Mouse (Mus musculus) hindbrain, postnatal 0 days (tissue): ENCODE measurements at regions not wholly inside any gene's neighbourhood (a gene's known extent, or its start where the extent isn't known, plus 50 kb on each side); places are given as distances from the start of the nearest gene placed in this dataset.

ENCODE experiments used
- ATAC-seq: fragments of 200-750 bp; cut with Nextera tagmentation; 2 replicates; pipeline ENCODE4 v1.8.0; 2017; ENCODE audit warnings: mild to moderate bottlenecking, moderate TSS enrichment, moderate library complexity
- DNase-seq: peaks from one replicate; pipeline ENCODE4 v3.0.0-alpha.2; 2015; ENCODE audit warnings: low spot score
- H3K27ac ChIP-seq: fragments of 300-500 bp; sonication (generic); 2 replicates; pipeline ENCODE4 v1.5.1; 2014; ENCODE audit warnings: mild to moderate bottlenecking
- H3K27me3 ChIP-seq: fragments of 300-500 bp; sonication (generic); 2 replicates; pipeline ENCODE4 v1.6.1; 2014; ENCODE audit warnings: low read length, mixed read lengths; ENCODE audit not compliant: insufficient read depth
- H3K36me3 ChIP-seq: fragments of 300-500 bp; sonication (generic); 2 replicates; pipeline ENCODE4 v1.6.1; 2014; ENCODE audit warnings: low read length, mixed read lengths; ENCODE audit not compliant: insufficient read depth
- H3K4me1 ChIP-seq: fragments of 300-500 bp; sonication (generic); 2 replicates; pipeline ENCODE4 v1.6.1; 2014; ENCODE audit warnings: antibody characterized with exemption, low read length, mixed read lengths; ENCODE audit not compliant: insufficient read depth
- H3K4me2 ChIP-seq: fragments of 300-500 bp; sonication (generic); 2 replicates; pipeline ENCODE4 v1.6.1; 2014; ENCODE audit warnings: low read depth, mild to moderate bottlenecking, low read length, moderate library complexity, mixed read lengths
- H3K4me3 ChIP-seq: fragments of 300-500 bp; sonication (generic); 2 replicates; pipeline ENCODE4 v1.5.1; 2014; ENCODE audit warnings: low read length
- H3K9ac ChIP-seq: fragments of 300-500 bp; sonication (generic); replicated peaks from 2 replicates; pipeline ENCODE4 v1.6.1; 2014; ENCODE audit warnings: mild to moderate bottlenecking, low read length, moderate library complexity, mixed read lengths
- H3K9me3 ChIP-seq: fragments of 300-500 bp; sonication (generic); 2 replicates; pipeline ENCODE4 v1.6.1; 2016; ENCODE audit warnings: low read length, mixed read lengths
- CTCF ChIP-seq: IDR thresholded peaks from 2 replicates; pipeline ENCODE4 v1.5.1; 2016; ENCODE audit warnings: antibody characterized with exemption, control low read depth, low read depth
- WGBS: fragments of 180-500 bp; shearing (Covaris S2); extraction: QIAGEN DNeasy Blood & Tissue Kit; methylation state at CpG from one replicate; pipeline ENCODE4 v1.1.7; 2014; 5-methylcytosine and 5-hydroxymethylcytosine counted together

GRCm38 (mm10) chr9:116337446-116338010 lies 162.4 kb upstream of the Tgfbr2 start:
- WGBS: 91% methylated on average over 8 of the region's 8 CpGs
- no peaks in the 10 kb centered on the region; the same call in 1 of the 2 replicates for H3K4me1 ChIP-seq
- no peak for ATAC-seq
- H3K9ac ChIP-seq: no peak overlapping the region
- no peak overlapping the region for H3K4me3 ChIP-seq
- DNase-seq: no peak
- no peaks in the 10 kb centered on the region for H3K36me3 ChIP-seq
- no peaks in the 10 kb centered on the region for H3K9me3 ChIP-seq
- H3K27me3 ChIP-seq: no peaks in the 10 kb centered on the region
- no peak for TF ChIP-seq CTCF
- H3K27ac ChIP-seq: no peak overlapping the region
- H3K4me2 ChIP-seq: no peak overlapping the region

GRCm38 (mm10) chr9:116335561-116336478 lies 160.7 kb upstream of the Tgfbr2 start:
- no peak for DNase-seq
- no peaks in the 10 kb centered on the region for H3K27me3 ChIP-seq
- WGBS: 79% methylated on average over 11 of the region's 11 CpGs

GRCm38 (mm10) chr9:116333956-116334463 lies 158.8 kb upstream of the Tgfbr2 start:
- Histone ChIP-seq H3K36me3 (no peaks in the 10 kb centered on the region), H3K27ac (no peak overlapping the region), H3K9me3 (no peaks in the 10 kb centered on the region), H3K4me1 (no peaks in the 10 kb centered on the region; the same call in 1 of the 2 replicates), H3K4me3 (no peak overlapping the region), H3K9ac (no peak overlapping the region), H3K27me3 (no peaks in the 10 kb centered on the region), H3K4me2 (no peak overlapping the region)
- DNase-seq (no peak), ATAC-seq (no peak)
- 77% methylated on average over 6 of the region's 6 CpGs for WGBS
- no peak for TF ChIP-seq CTCF

More at GRCm38 (mm10) chr9:116335561-116336478, 160.7 kb upstream of the Tgfbr2 start:
- no peak overlapping the region for H3K9ac ChIP-seq
- ATAC-seq: no peak
- H3K4me2 ChIP-seq: no peak overlapping the region
- H3K4me1 ChIP-seq: no peaks in the 10 kb centered on the region; the same call in 1 of the 2 replicates
- no peaks in the 10 kb centered on the region for H3K9me3 ChIP-seq
- H3K27ac ChIP-seq: no peak overlapping the region
- H3K36me3 ChIP-seq: no peaks in the 10 kb centered on the region
- no peak for TF ChIP-seq CTCF
- H3K4me3 ChIP-seq: no peak overlapping the region

- Histone ChIP-seq H3K4me1 (no peaks in the 10 kb centered on the region; the same call in 1 of the 2 replicates), H3K4me3 (no peak overlapping the region), H3K9ac (no peak overlapping the region), H3K27me3 (no peaks in the 10 kb centered on the region), H3K27ac (no peak overlapping the region), H3K36me3 (no peaks in the 10 kb centered on the region), H3K4me2 (no peak overlapping the region), H3K9me3 (no peaks in the 10 kb centered on the region)
- TF ChIP-seq CTCF: no peak
- DNase-seq: no peak
- WGBS: 98% methylated on average over 5 of the region's 5 CpGs
- ATAC-seq: no peak
These were observed 157.4 kb upstream of the Tgfbr2 start for GRCm38 (mm10) chr9:116332485-116333118.

- ATAC-seq (no peak), DNase-seq (no peak)
- 70% methylated on average over 2 of the region's 2 CpGs for WGBS
- Histone ChIP-seq H3K4me3 (no peak overlapping the region), H3K27ac (no peak overlapping the region), H3K9ac (no peak overlapping the region), H3K27me3 (no peaks in the 10 kb centered on the region), H3K9me3 (no peaks in the 10 kb centered on the region), H3K4me2 (no peak overlapping the region), H3K36me3 (no peaks in the 10 kb centered on the region), H3K4me1 (no peaks in the 10 kb centered on the region; the same call in 1 of the 2 replicates)
- no peak for TF ChIP-seq CTCF
These were observed 156.2 kb upstream of the Tgfbr2 start for GRCm38 (mm10) chr9:116331406-116331805.

- Histone ChIP-seq H3K9ac (no peak overlapping the region), H3K27me3 (no peaks in the 10 kb centered on the region), H3K9me3 (no peaks in the 10 kb centered on the region), H3K27ac (no peak overlapping the region), H3K4me3 (no peak overlapping the region), H3K4me1 (no peaks in the 10 kb centered on the region; the same call in 1 of the 2 replicates), H3K36me3 (no peaks in the 10 kb centered on the region), H3K4me2 (no peak overlapping the region)
- ATAC-seq (no peak), DNase-seq (no peak)
- WGBS: 79% methylated on average over 5 of the region's 5 CpGs
- TF ChIP-seq CTCF: peak; percentile 26
These were observed 155.6 kb upstream of the Tgfbr2 start for GRCm38 (mm10) chr9:116330796-116331195.
